Mouse (Mus musculus) G1E (cell line): ENCODE results near the gene Mgat2.

Experiments
- CTCF ChIP-seq: IDR thresholded peaks from 2 replicates; pipeline ENCODE4 v1.5.1; 2012; ENCODE audit warnings: low read depth, low read length, inconsistent platforms, mixed read lengths
- GATA1 ChIP-seq: IDR thresholded peaks from 2 replicates; pipeline ENCODE4 v1.6.1; 2012; ENCODE audit warnings: borderline replicate concordance, low read length, inconsistent platforms, mixed read lengths
- GATA2 ChIP-seq: IDR thresholded peaks from 2 replicates; pipeline ENCODE4 v1.6.1; 2012; ENCODE audit warnings: low read depth, low read length, inconsistent platforms, borderline replicate concordance
- TAL1 ChIP-seq: conservative IDR thresholded peaks from 2 replicates; pipeline ENCODE4 v1.6.1; 2012; ENCODE audit warnings: low read depth, low read length, inconsistent platforms, mixed read lengths

GRCm38 (mm10) chr12:69190074-69190473, 6.1 kb downstream of the Mgat2 start:
- TF ChIP-seq CTCF (no peak), TAL1 (no peak), GATA1 (no peak), GATA2 (no peak)
